Mouse (Mus musculus) cortical plate, adult 2 months (tissue): Measurements from ENCODE around the gene P2ry12. TPM values are rescaled to one million over a fixed set of nuclear protein-coding genes. Genes with fewer than 3 reads are reported as not detected.

Source experiments
- H3K27ac ChIP-seq: fragments of 200-500 bp; 2 replicates; pipeline ENCODE4 v1.5.1; 2012; ENCODE audit warnings: low read length, control low read depth, inconsistent platforms; ENCODE audit not compliant: insufficient read depth
- H3K4me1 ChIP-seq: fragments of 200-500 bp; 2 replicates; pipeline ENCODE4 v1.6.1; 2011; ENCODE audit warnings: low read length; ENCODE audit not compliant: control insufficient read depth, insufficient read depth
- H3K4me3 ChIP-seq: fragments of 200-500 bp; 2 replicates; pipeline ENCODE4 v1.5.1; 2011; ENCODE audit warnings: mild to moderate bottlenecking, low read length, control low read depth; ENCODE audit not compliant: insufficient read depth
- CTCF ChIP-seq: fragments of 200-500 bp; IDR thresholded peaks from 2 replicates; pipeline ENCODE4 v1.5.1; 2011; ENCODE audit warnings: mild to moderate bottlenecking, control low read depth, low read length; ENCODE audit not compliant: insufficient read depth; ENCODE audit errors: extremely low read depth
- POLR2A ChIP-seq: fragments of 200-500 bp; IDR thresholded peaks from 2 replicates; pipeline ENCODE4 v1.6.1; 2011; ENCODE audit warnings: mild to moderate bottlenecking, low read length, control low read depth; ENCODE audit not compliant: insufficient read depth; ENCODE audit errors: extremely low read depth
- polyA plus RNA-seq: library from polyadenylated mRNA; depleted of rRNA; stranded (reverse); fragments of >200 nt; gene quantifications from 2 replicates; pipeline ENCODE4 v1.2.3, GENCODE M21; 2012; rRNA removed

The P2ry12 gene
- polyA plus RNA-seq = 91.0 and 91.9 TPM in 2 replicates

GRCm38 (mm10) chr3:59262704-59263103, at the start of gene P2ry12:
TSS of gene P2ry12 (minus strand) at chr3:59262871.
- Histone ChIP-seq H3K4me1 (no peaks in the 10 kb centered on the region), H3K4me3 (no peak within 1 kb of the TSS), H3K27ac (peak within 1 kb of the TSS; percentile 33; the same call in 1 of the 2 replicates)
- TF ChIP-seq CTCF (no peak), POLR2A (no peak)

GRCm38 (mm10) chr3:59305518-59305917, 42.8 kb upstream of the P2ry12 start:
- no peak overlapping the region for H3K4me3 ChIP-seq
- H3K4me1 ChIP-seq = no peaks in the 10 kb centered on the region
- no peak for TF ChIP-seq CTCF
- no peak for TF ChIP-seq POLR2A
- H3K27ac ChIP-seq = no peak overlapping the region

DNA sequence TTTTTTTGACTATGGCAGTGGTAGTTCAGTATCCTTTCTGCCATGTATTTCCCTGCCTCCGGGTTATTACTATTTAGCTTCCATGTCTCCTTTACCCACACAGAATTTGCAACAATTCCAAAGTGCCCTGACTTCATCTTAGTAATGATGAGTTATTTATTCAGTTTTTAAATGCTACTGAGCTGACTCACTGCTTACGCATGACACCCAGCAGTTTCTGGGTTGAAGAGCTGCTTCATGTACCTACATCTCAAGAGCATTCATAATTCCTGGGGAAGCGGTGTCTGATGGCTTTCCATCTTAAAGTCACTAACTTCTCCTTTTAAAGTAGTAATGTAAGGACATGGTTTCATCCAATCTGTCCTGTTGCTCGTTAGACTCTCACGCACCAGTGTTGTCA, 42.3 kb upstream of the P2ry12 start:
- Histone ChIP-seq H3K4me3 (no peak overlapping the region), H3K27ac (no peak overlapping the region), H3K4me1 (no peaks in the 10 kb centered on the region)
- TF ChIP-seq CTCF (no peak), POLR2A (no peak)

- no peak overlapping the region for H3K4me3 ChIP-seq
- TF ChIP-seq CTCF (no peak), POLR2A (no peak)
Observed at GRCm38 (mm10) chr3:59297653-59298052, 35.0 kb upstream of the P2ry12 start.

DNA sequence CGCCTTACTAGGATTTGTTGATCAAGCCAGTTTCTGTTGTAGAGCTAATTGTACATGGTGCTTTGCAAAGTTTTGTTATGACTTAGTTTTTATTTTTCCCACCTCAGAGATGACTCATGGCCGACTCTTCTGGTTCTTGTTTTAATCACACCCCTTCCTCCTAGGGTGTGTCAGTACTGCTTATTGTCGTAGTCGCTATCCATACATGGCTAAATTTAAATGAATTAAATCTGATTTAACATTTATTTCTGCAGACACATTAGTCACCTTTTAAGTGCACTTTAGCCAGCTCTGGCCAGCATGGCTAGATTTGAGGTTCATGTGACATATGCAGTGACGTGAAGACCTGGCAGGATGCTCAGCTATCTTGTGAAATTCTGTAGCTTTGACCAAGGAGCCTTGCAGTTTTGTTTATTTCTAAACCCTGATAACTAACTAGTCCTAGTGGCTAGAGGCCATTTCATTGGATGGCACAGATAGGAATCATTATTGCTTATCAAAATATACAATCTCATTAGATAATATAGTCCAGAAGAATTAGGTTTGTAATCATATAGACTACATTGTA, 34.0 kb upstream of the P2ry12 start:
- H3K4me1 ChIP-seq = no peaks in the 10 kb centered on the region

More at GRCm38 (mm10) chr3:59297653-59298052, 35.0 kb upstream of the P2ry12 start:
- H3K4me1 ChIP-seq = no peaks in the 10 kb centered on the region
- H3K27ac ChIP-seq = no peak overlapping the region

GRCm38 (mm10) chr3:59295699-59296562, 33.3 kb upstream of the P2ry12 start:
- Histone ChIP-seq H3K27ac (no peak overlapping the region), H3K4me3 (no peak overlapping the region), H3K4me1 (no peaks in the 10 kb centered on the region)
- TF ChIP-seq POLR2A (no peak), CTCF (no peak)

More for the DNA sequence above, 34.0 kb upstream of the P2ry12 start:
- TF ChIP-seq CTCF (no peak), POLR2A (no peak)
- H3K27ac ChIP-seq = no peak overlapping the region
- H3K4me3 ChIP-seq = no peak overlapping the region

- no peak overlapping the region for H3K4me3 ChIP-seq
- no peak overlapping the region for H3K27ac ChIP-seq
- H3K4me1 ChIP-seq = no peaks in the 10 kb centered on the region
- TF ChIP-seq POLR2A (no peak), CTCF (no peak)
Observed at GRCm38 (mm10) chr3:59293437-59294199, 30.9 kb upstream of the P2ry12 start.

- Histone ChIP-seq H3K4me3 (no peak overlapping the region), H3K27ac (no peak overlapping the region), H3K4me1 (no peaks in the 10 kb centered on the region)
- TF ChIP-seq POLR2A (no peak), CTCF (no peak)
Observed at GRCm38 (mm10) chr3:59290551-59290950, 27.9 kb upstream of the P2ry12 start.

GRCm38 (mm10) chr3:59278620-59279019, 15.9 kb upstream of the P2ry12 start:
- no peak for TF ChIP-seq POLR2A
- Histone ChIP-seq H3K4me3 (no peak overlapping the region), H3K4me1 (no peaks in the 10 kb centered on the region), H3K27ac (no peak overlapping the region)

GRCm38 (mm10) chr3:59278254-59278533, 15.5 kb upstream of the P2ry12 start:
- TF ChIP-seq CTCF (no peak), POLR2A (no peak)
- Histone ChIP-seq H3K4me3 (no peak overlapping the region), H3K27ac (no peak overlapping the region), H3K4me1 (no peaks in the 10 kb centered on the region)
